Mouse (Mus musculus): Measurements from ENCODE around the gene Psmg3. TPM values are rescaled to one million over a fixed set of nuclear protein-coding genes. Genes with fewer than 3 reads are reported as not detected.
A peak's percentile ranks its signal among the peaks of the same experiment; 100 is the strongest.

The Psmg3 gene
- polyA plus RNA-seq, 1 experiment from 2014 or later, result 80.3 TPM

GRCm38 (mm10) chr5:139792159-139792775 lies 34.4 kb downstream of the Psmg3 start:
- H3K36me3 ChIP-seq (ENCODE audit: control insufficient read depth, insufficient read depth, low read length), result no peaks in the 10 kb centered on the region
- H3K27me3 ChIP-seq (replicated peaks; ENCODE audit: control insufficient read depth, insufficient read depth, low read length), result no peaks in the 10 kb centered on the region
- peak overlapping the region; percentile 86 for H3K9ac ChIP-seq (ENCODE audit: low read depth, low read length)
- H3K9me3 ChIP-seq (ENCODE audit: control insufficient read depth, low read length), result no peaks in the 10 kb centered on the region
- WGBS, result 13% methylated on average over 11 of the region's 11 CpGs
- H3K27ac ChIP-seq (ENCODE audit: low read length), result peak overlapping the region; percentile 96
- H3K4me3 ChIP-seq (ENCODE audit: low read length), result peak overlapping the region; percentile 78
- H3K4me2 ChIP-seq (ENCODE audit: low read depth, low read length), result peak overlapping the region; percentile 86
- ATAC-seq, result no peak
- H3K4me1 ChIP-seq (ENCODE audit: control insufficient read depth, insufficient read depth, low read length), result peaks cover 53% of the 10 kb centered on the region

GRCm38 (mm10) chr5:139791227-139792158 lies 35.2 kb downstream of the Psmg3 start, which contains the start of gene Mafk:
Mafk (plus strand) TSS chr5:139791513.
- peak within 1 kb of the TSS; percentile 96 for H3K27ac ChIP-seq (ENCODE audit: low read length)
- peak within 1 kb of the TSS; percentile 86 for H3K4me2 ChIP-seq (ENCODE audit: low read depth, low read length)
- H3K4me3 ChIP-seq (ENCODE audit: low read length), result peak within 1 kb of the TSS; percentile 78
- peaks cover 46% of the 10 kb centered on the region for H3K4me1 ChIP-seq (ENCODE audit: control insufficient read depth, insufficient read depth, low read length)
- no peaks in the 10 kb centered on the region for H3K27me3 ChIP-seq (replicated peaks; ENCODE audit: control insufficient read depth, insufficient read depth, low read length)
- H3K9ac ChIP-seq (ENCODE audit: low read depth, low read length), result peak within 1 kb of the TSS; percentile 86
- ATAC-seq, result peak; percentile 85
- WGBS, result under 1% methylated on average over 92 of the region's 92 CpGs
- H3K9me3 ChIP-seq (ENCODE audit: control insufficient read depth, low read length), result no peaks in the 10 kb centered on the region
- H3K36me3 ChIP-seq (ENCODE audit: control insufficient read depth, insufficient read depth, low read length), result no peaks in the 10 kb centered on the region

GRCm38 (mm10) chr5:139789466-139789865 lies 37.2 kb downstream of the Psmg3 start:
- WGBS, result 48% methylated on average over 4 of the region's 4 CpGs

GRCm38 (mm10) chr5:139781406-139781805 lies 45.3 kb downstream of the Psmg3 start:
- no peak overlapping the region for H3K9ac ChIP-seq (ENCODE audit: low read depth, low read length)
- no peak overlapping the region for H3K4me2 ChIP-seq (ENCODE audit: low read depth, low read length)
- 85% methylated on average over 8 of the region's 8 CpGs for WGBS
- H3K27me3 ChIP-seq (replicated peaks; ENCODE audit: control insufficient read depth, insufficient read depth, low read length), result no peaks in the 10 kb centered on the region
- no peaks in the 10 kb centered on the region for H3K9me3 ChIP-seq (ENCODE audit: control insufficient read depth, low read length)
- H3K27ac ChIP-seq (ENCODE audit: low read length), result no peak overlapping the region
- H3K4me3 ChIP-seq (ENCODE audit: low read length), result no peak overlapping the region
- no peaks in the 10 kb centered on the region for H3K4me1 ChIP-seq (ENCODE audit: control insufficient read depth, insufficient read depth, low read length)
- H3K36me3 ChIP-seq (ENCODE audit: control insufficient read depth, insufficient read depth, low read length), result no peaks in the 10 kb centered on the region
- ATAC-seq, result no peak

More at GRCm38 (mm10) chr5:139789466-139789865, 37.2 kb downstream of the Psmg3 start:
- H3K4me1 ChIP-seq (ENCODE audit: control insufficient read depth, insufficient read depth, low read length), result peaks cover 27% of the 10 kb centered on the region
- no peak overlapping the region for H3K4me2 ChIP-seq (ENCODE audit: low read depth, low read length)
- H3K27ac ChIP-seq (ENCODE audit: low read length), result no peak overlapping the region
- no peak overlapping the region for H3K4me3 ChIP-seq (ENCODE audit: low read length)
- H3K9ac ChIP-seq (ENCODE audit: low read depth, low read length), result no peak overlapping the region
- no peaks in the 10 kb centered on the region for H3K9me3 ChIP-seq (ENCODE audit: control insufficient read depth, low read length)
- H3K27me3 ChIP-seq (replicated peaks; ENCODE audit: control insufficient read depth, insufficient read depth, low read length), result no peaks in the 10 kb centered on the region
- no peak for ATAC-seq
- H3K36me3 ChIP-seq (ENCODE audit: control insufficient read depth, insufficient read depth, low read length), result no peaks in the 10 kb centered on the region

GRCm38 (mm10) chr5:139776966-139777365 lies 49.7 kb downstream of the Psmg3 start:
- ATAC-seq, result no peak
- no peaks in the 10 kb centered on the region for H3K9me3 ChIP-seq (ENCODE audit: control insufficient read depth, low read length)
- no peaks in the 10 kb centered on the region for H3K27me3 ChIP-seq (replicated peaks; ENCODE audit: control insufficient read depth, insufficient read depth, low read length)
- H3K4me3 ChIP-seq (ENCODE audit: low read length), result no peak overlapping the region
- no peak overlapping the region for H3K4me2 ChIP-seq (ENCODE audit: low read depth, low read length)
- H3K27ac ChIP-seq (ENCODE audit: low read length), result no peak overlapping the region
- 0 out of 2 replicates have a peak, but pooled peaks cover 6% of the 10 kb centered on the region for H3K36me3 ChIP-seq (ENCODE audit: control insufficient read depth, insufficient read depth, low read length)
- H3K9ac ChIP-seq (ENCODE audit: low read depth, low read length), result no peak overlapping the region
- peaks cover 10% of the 10 kb centered on the region for H3K4me1 ChIP-seq (ENCODE audit: control insufficient read depth, insufficient read depth, low read length)
- 77% methylated on average over 5 of the region's 5 CpGs for WGBS

GRCm38 (mm10) chr5:139775216-139775926 lies 51.3 kb downstream of the Psmg3 start, which contains the start of gene Ints1:
Ints1 (minus strand) TSS chr5:139775674.
- H3K4me2 ChIP-seq (ENCODE audit: low read depth, low read length), result peak within 1 kb of the TSS; percentile 69
- H3K4me3 ChIP-seq (ENCODE audit: low read length), result peak within 1 kb of the TSS; percentile 98
- peaks cover 17% of the 10 kb centered on the region for H3K36me3 ChIP-seq (ENCODE audit: control insufficient read depth, insufficient read depth, low read length)
- H3K27ac ChIP-seq (ENCODE audit: low read length), result no peak within 1 kb of the TSS; the same call in 1 of the 2 replicates
- peaks cover 10% of the 10 kb centered on the region for H3K4me1 ChIP-seq (ENCODE audit: control insufficient read depth, insufficient read depth, low read length)
- ATAC-seq, result peak; percentile 94
- 1% methylated on average over 55 of the region's 55 CpGs for WGBS
- no peaks in the 10 kb centered on the region for H3K27me3 ChIP-seq (replicated peaks; ENCODE audit: control insufficient read depth, insufficient read depth, low read length)
- H3K9me3 ChIP-seq (ENCODE audit: control insufficient read depth, low read length), result no peaks in the 10 kb centered on the region
- H3K9ac ChIP-seq (ENCODE audit: low read depth, low read length), result peak within 1 kb of the TSS; percentile 92

Other genes with a start within 250 kb of the Psmg3 start
- 11.6 and 14.8 TPM in 2 replicates for gene Micall2, start 90.5 kb downstream of the Psmg3 start, polyA plus RNA-seq (2015; fragmentation: Nextera tagmentation; extraction: Ambion mirVana)
- 18.8 and 18.9 TPM in 2 replicates for gene Ints1, start 51.2 kb downstream of the Psmg3 start, polyA plus RNA-seq (2015; fragmentation: Nextera tagmentation; extraction: Ambion mirVana)
- gene Mafk, start 35.4 kb downstream of the Psmg3 start, polyA plus RNA-seq (2015; fragmentation: Nextera tagmentation; extraction: Ambion mirVana), result 25.0 and 25.2 TPM in 2 replicates
- 120 and 151 TPM in 2 replicates for gene Tmem184a, start 7.0 kb downstream of the Psmg3 start, polyA plus RNA-seq (2015; fragmentation: Nextera tagmentation; extraction: Ambion mirVana)
- gene Gm26938, start 478 bp downstream of the Psmg3 start, polyA plus RNA-seq (2015; fragmentation: Nextera tagmentation; extraction: Ambion mirVana), result not detected in 2 replicates
- gene Elfn1, start 81.1 kb upstream of the Psmg3 start, polyA plus RNA-seq (2015; fragmentation: Nextera tagmentation; extraction: Ambion mirVana), result 0.16 and 0.17 TPM in 2 replicates

Measured in intestine, embryonic 16.5 days (tissue).